Mouse (Mus musculus) forebrain, embryonic 12.5 days (tissue): ENCODE results near the gene Clock. TPM values are rescaled to one million over a fixed set of nuclear protein-coding genes. Genes with fewer than 3 reads are reported as not detected.

ENCODE experiments used
- ATAC-seq: fragments of 200-750 bp; cut with Nextera tagmentation; 2 replicates; pipeline ENCODE4 v1.8.0; 2017; ENCODE audit warnings: moderate TSS enrichment; ENCODE audit not compliant: low FRiP score
- H3K27ac ChIP-seq: fragments of 300-500 bp; sonication (generic); 2 replicates; pipeline ENCODE4 v1.5.1; 2016; ENCODE audit warnings: mild to moderate bottlenecking
- H3K27me3 ChIP-seq: fragments of 300-500 bp; sonication (generic); 2 replicates; pipeline ENCODE4 v1.6.1; 2016; ENCODE audit warnings: mild to moderate bottlenecking
- H3K36me3 ChIP-seq: fragments of 300-500 bp; sonication (generic); replicated peaks from 2 replicates; pipeline ENCODE4 v1.6.1; 2016; ENCODE audit warnings: mild to moderate bottlenecking
- H3K4me1 ChIP-seq: fragments of 300-500 bp; sonication (generic); 2 replicates; pipeline ENCODE4 v1.6.1; 2016
- H3K4me2 ChIP-seq: fragments of 300-500 bp; sonication (generic); 2 replicates; pipeline ENCODE4 v1.6.1; 2016; ENCODE audit warnings: mild to moderate bottlenecking, moderate library complexity
- H3K4me3 ChIP-seq: fragments of 300-500 bp; sonication (generic); replicated peaks from 2 replicates; pipeline ENCODE4 v1.5.1; 2016; ENCODE audit warnings: mild to moderate bottlenecking
- H3K9ac ChIP-seq: fragments of 300-500 bp; sonication (generic); 2 replicates; pipeline ENCODE4 v1.6.1; 2016; ENCODE audit warnings: mild to moderate bottlenecking
- H3K9me3 ChIP-seq: fragments of 300-500 bp; sonication (generic); 2 replicates; pipeline ENCODE4 v1.6.1; 2016
- WGBS: fragments of 180-500 bp; shearing (Covaris S2); methylation state at CpG from one replicate; pipeline ENCODE4 v1.1.7; 2016; 5-methylcytosine and 5-hydroxymethylcytosine counted together
- polyA plus RNA-seq: library from polyadenylated mRNA; unstranded; fragments of >200 nt; fragmentation: Nextera tagmentation; extraction: Ambion mirVana; gene quantifications from 2 replicates; pipeline ENCODE4 v1.2.1, GENCODE M21; 2016

Clock gene
- polyA plus RNA-seq, 1 experiment from 2014 or later, result 17.3 TPM

- Histone ChIP-seq H3K36me3 (0 out of 2 replicates have a peak, but pooled peaks cover 3% of the 10 kb centered on the region), H3K4me2 (no peak overlapping the region), H3K9ac (no peak overlapping the region), H3K4me3 (no peak overlapping the region), H3K9me3 (no peaks in the 10 kb centered on the region), H3K27ac (no peak overlapping the region), H3K27me3 (no peaks in the 10 kb centered on the region), H3K4me1 (no peaks in the 10 kb centered on the region)
- ATAC-seq, result no peak
Observed at GRCm38 (mm10) chr5:76246539-76246938, 58.1 kb downstream of the Clock start.

- no peaks in the 10 kb centered on the region for H3K27me3 ChIP-seq
- H3K4me3 ChIP-seq, result no peak overlapping the region
- ATAC-seq, result no peak
- no peaks in the 10 kb centered on the region for H3K9me3 ChIP-seq
- no peaks in the 10 kb centered on the region for H3K4me1 ChIP-seq
- no peak overlapping the region for H3K27ac ChIP-seq
- H3K9ac ChIP-seq, result no peak overlapping the region
- H3K4me2 ChIP-seq, result no peak overlapping the region
- whole genome bisulfite sequencing, result 93% methylated on average over 3 of the region's 3 CpGs
- 0 out of 2 replicates have a peak, but pooled peaks cover 3% of the 10 kb centered on the region for H3K36me3 ChIP-seq
Observed at GRCm38 (mm10) chr5:76245419-76245818, 59.2 kb downstream of the Clock start.

- Histone ChIP-seq H3K4me3 (no peak overlapping the region), H3K27ac (no peak overlapping the region), H3K36me3 (0 out of 2 replicates have a peak, but pooled peaks cover 3% of the 10 kb centered on the region), H3K4me2 (no peak overlapping the region), H3K9ac (no peak overlapping the region), H3K27me3 (no peaks in the 10 kb centered on the region), H3K9me3 (no peaks in the 10 kb centered on the region), H3K4me1 (no peaks in the 10 kb centered on the region)
- 93% methylated on average over 10 of the region's 10 CpGs for WGBS
- no peak for ATAC-seq
Observed at GRCm38 (mm10) chr5:76244430-76244829, 60.2 kb downstream of the Clock start.

- no peaks in the 10 kb centered on the region for H3K4me1 ChIP-seq
- no peak overlapping the region for H3K4me3 ChIP-seq
- no peak for ATAC-seq
- H3K36me3 ChIP-seq, result 0 out of 2 replicates have a peak, but pooled peaks cover 6% of the 10 kb centered on the region
- no peaks in the 10 kb centered on the region for H3K9me3 ChIP-seq
- H3K9ac ChIP-seq, result no peak overlapping the region
- H3K27ac ChIP-seq, result no peak overlapping the region
- H3K27me3 ChIP-seq, result no peaks in the 10 kb centered on the region
- WGBS, result 95% methylated on average over 4 of the region's 4 CpGs
- no peak overlapping the region for H3K4me2 ChIP-seq
Observed at GRCm38 (mm10) chr5:76243929-76244328, 60.7 kb downstream of the Clock start.

- Histone ChIP-seq H3K9ac (no peak overlapping the region), H3K36me3 (0 out of 2 replicates have a peak, but pooled peaks cover 6% of the 10 kb centered on the region), H3K9me3 (no peaks in the 10 kb centered on the region), H3K4me3 (no peak overlapping the region), H3K4me2 (no peak overlapping the region), H3K27ac (no peak overlapping the region), H3K27me3 (no peaks in the 10 kb centered on the region), H3K4me1 (no peaks in the 10 kb centered on the region)
- 91% methylated on average over 3 of the region's 3 CpGs for WGBS
- no peak for ATAC-seq
Observed at GRCm38 (mm10) chr5:76243274-76243673, 61.3 kb downstream of the Clock start.

GRCm38 (mm10) chr5:76231171-76231855, 73.3 kb downstream of the Clock start:
- H3K4me2 ChIP-seq, result no peak overlapping the region
- H3K27ac ChIP-seq, result no peak overlapping the region
- H3K9me3 ChIP-seq, result no peaks in the 10 kb centered on the region
- peaks cover 46% of the 10 kb centered on the region for H3K36me3 ChIP-seq
- H3K9ac ChIP-seq, result no peak overlapping the region
- no peaks in the 10 kb centered on the region for H3K4me1 ChIP-seq
- ATAC-seq, result no peak
- H3K4me3 ChIP-seq, result no peak overlapping the region
- WGBS, result 92% methylated on average over 13 of the region's 13 CpGs
- no peaks in the 10 kb centered on the region for H3K27me3 ChIP-seq

- 86% methylated on average over 6 of the region's 6 CpGs for WGBS
Observed at GRCm38 (mm10) chr5:76216691-76217090, 87.9 kb downstream of the Clock start.

GRCm38 (mm10) chr5:76208066-76208465, 96.5 kb downstream of the Clock start:
- ATAC-seq, result no peak
- Histone ChIP-seq H3K4me2 (no peak overlapping the region), H3K4me1 (no peaks in the 10 kb centered on the region), H3K9me3 (no peaks in the 10 kb centered on the region), H3K9ac (no peak overlapping the region), H3K27ac (no peak overlapping the region), H3K36me3 (peaks cover 71% of the 10 kb centered on the region), H3K4me3 (no peak overlapping the region), H3K27me3 (no peaks in the 10 kb centered on the region)
- 97% methylated on average over 5 of the region's 5 CpGs for WGBS

More at GRCm38 (mm10) chr5:76216691-76217090, 87.9 kb downstream of the Clock start:
- Histone ChIP-seq H3K9me3 (no peaks in the 10 kb centered on the region), H3K9ac (no peak overlapping the region), H3K4me2 (no peak overlapping the region), H3K36me3 (peaks cover 30% of the 10 kb centered on the region), H3K27ac (no peak overlapping the region), H3K4me3 (no peak overlapping the region), H3K27me3 (no peaks in the 10 kb centered on the region), H3K4me1 (no peaks in the 10 kb centered on the region)
- no peak for ATAC-seq

- Histone ChIP-seq H3K9me3 (no peaks in the 10 kb centered on the region), H3K4me3 (no peak overlapping the region), H3K27ac (no peak overlapping the region), H3K4me1 (no peaks in the 10 kb centered on the region), H3K27me3 (no peaks in the 10 kb centered on the region), H3K4me2 (no peak overlapping the region), H3K9ac (no peak overlapping the region), H3K36me3 (peaks cover 76% of the 10 kb centered on the region)
- 98% methylated on average over 2 of the region's 2 CpGs for WGBS
- ATAC-seq, result no peak
Observed at GRCm38 (mm10) chr5:76205886-76206285, 98.7 kb downstream of the Clock start.

- Histone ChIP-seq H3K9me3 (no peaks in the 10 kb centered on the region), H3K27ac (no peak overlapping the region), H3K4me2 (no peak overlapping the region), H3K27me3 (no peaks in the 10 kb centered on the region), H3K4me3 (no peak overlapping the region), H3K36me3 (peaks cover 78% of the 10 kb centered on the region), H3K9ac (no peak overlapping the region), H3K4me1 (no peaks in the 10 kb centered on the region)
- no peak for ATAC-seq
- 98% methylated on average over 3 of the region's 3 CpGs for WGBS
Observed at GRCm38 (mm10) chr5:76203171-76203570, 101.4 kb downstream of the Clock start.

- Histone ChIP-seq H3K4me1 (no peaks in the 10 kb centered on the region), H3K36me3 (peaks cover 59% of the 10 kb centered on the region), H3K27ac (no peak overlapping the region), H3K9ac (no peak overlapping the region), H3K4me3 (no peak overlapping the region), H3K27me3 (no peaks in the 10 kb centered on the region), H3K9me3 (no peaks in the 10 kb centered on the region), H3K4me2 (no peak overlapping the region)
- no peak for ATAC-seq
- WGBS, result 90% methylated on average over 13 of the region's 13 CpGs
Observed at GRCm38 (mm10) chr5:76199346-76199745, 105.2 kb downstream of the Clock start.

GRCm38 (mm10) chr5:76194377-76194945, 110.1 kb downstream of the Clock start:
- ATAC-seq, result no peak
- Histone ChIP-seq H3K9ac (no peak overlapping the region), H3K27ac (no peak overlapping the region), H3K9me3 (no peaks in the 10 kb centered on the region), H3K4me2 (no peak overlapping the region), H3K36me3 (peaks cover 29% of the 10 kb centered on the region), H3K4me3 (no peak overlapping the region), H3K4me1 (peaks cover 2% of the 10 kb centered on the region; the same call in 1 of the 2 replicates), H3K27me3 (no peaks in the 10 kb centered on the region)
- WGBS, result 94% methylated on average over 6 of the region's 6 CpGs

- no peak overlapping the region for H3K4me2 ChIP-seq
- H3K27me3 ChIP-seq, result no peaks in the 10 kb centered on the region
- peaks cover 26% of the 10 kb centered on the region; the same call in 1 of the 2 replicates for H3K36me3 ChIP-seq
- ATAC-seq, result no peak
- H3K4me1 ChIP-seq, result peaks cover 8% of the 10 kb centered on the region
- no peak overlapping the region for H3K9ac ChIP-seq
- H3K9me3 ChIP-seq, result no peaks in the 10 kb centered on the region
- no peak overlapping the region for H3K4me3 ChIP-seq
- H3K27ac ChIP-seq, result no peak overlapping the region
Observed at GRCm38 (mm10) chr5:76193075-76193474, 111.5 kb downstream of the Clock start.
